Mouse (Mus musculus) telencephalon, adult 2 months (tissue): ENCODE measurements at regions not wholly inside any gene's neighbourhood (a gene's known extent, or its start where the extent isn't known, plus 50 kb on each side); places are given as distances from the start of the nearest gene placed in this dataset.
A peak's percentile ranks its signal among the peaks of the same experiment; 100 is the strongest.

Experiments used
- DNase-seq: peaks from one replicate; pipeline ENCODE4 v3.0.0-alpha.2; 2011; ENCODE audit warnings: low read depth, low spot score

- DNase-seq, result peak; percentile 41
Measured at GRCm38 (mm10) chr1:145707901-145708300, 786.7 kb upstream of the Brinp3 start.
